Comparison of ENCODE assay signal across 17 mouse cellular contexts in genomic region chr1:82619981-82620380, GRCm38 (mm10). TPM values are rescaled to one million over a fixed set of nuclear protein-coding genes. Genes with fewer than 3 reads are reported as not detected.
"Had no signal": no experiment of that assay in that cellular context is flagged by ENCODE, and none has a peak within 500 bp of the region (broad histone marks: within the 10 kb centered on the region; RNA-seq: fewer than 3 reads in every experiment).

No protein-coding gene starts in this region.

- H3K27me3 ChIP-seq: neural tube, embryonic 13.5 days; neural tube, embryonic 15.5 days; stomach, embryonic 15.5 days had no signal

- H3K36me3 ChIP-seq: neural tube, embryonic 13.5 days; neural tube, embryonic 15.5 days; stomach, embryonic 15.5 days had no signal

- H3K9ac ChIP-seq: neural tube, embryonic 13.5 days; neural tube, embryonic 15.5 days; stomach, embryonic 15.5 days had no signal

- H3K4me2 ChIP-seq: neural tube, embryonic 13.5 days; neural tube, embryonic 15.5 days; stomach, embryonic 15.5 days had no signal

- DNase-seq: retina, postnatal 1 day; right cerebral cortex, adult 18-20 months; right cerebral cortex, postnatal 14 days; right cerebral cortex, postnatal 25 days; right cerebral cortex, postnatal 4 days; spleen, adult 18-20 months; thymus, adult 18-20 months; thymus, adult 2 months; thymus, postnatal 14 days; thymus, postnatal 25 days; thymus, postnatal 36 days; thymus, postnatal 4 days had no signal

- H3K4me1 ChIP-seq: neural tube, embryonic 13.5 days; neural tube, embryonic 15.5 days; stomach, embryonic 15.5 days had no signal

- H3K9me3 ChIP-seq: neural tube, embryonic 13.5 days; neural tube, embryonic 15.5 days; stomach, embryonic 15.5 days had no signal

- H3K4me3 ChIP-seq: neural tube, embryonic 13.5 days; neural tube, embryonic 15.5 days; stomach, embryonic 15.5 days had no signal

- H3K27ac ChIP-seq: neural tube, embryonic 13.5 days; neural tube, embryonic 15.5 days; stomach, embryonic 15.5 days; stomach, postnatal 0 days had no signal

RNA-seq across cellular contexts. Expression of gene Col4a3, which starts 33.3 kb away (rescaled TPM):
- total RNA-seq: neutrophil, adult 5-6 weeks had no signal

RNA-seq across cellular contexts. Expression of gene Col4a4, which starts 33.3 kb away (rescaled TPM):
- total RNA-seq: neutrophil, adult 5-6 weeks had no signal
